Mouse (Mus musculus) naive thymus-derived CD4-positive, alpha-beta T cell, adult 5 months (primary cell): Measurements from ENCODE around the gene Masp1. TPM values are rescaled to one million over a fixed set of nuclear protein-coding genes. Genes with fewer than 3 reads are reported as not detected.

ENCODE experiments used
- polyA plus RNA-seq: library from polyadenylated mRNA; unstranded; fragments of 100-300 nt; shearing (Covaris generic); gene quantifications from one replicate; pipeline ENCODE4 v1.2.1, GENCODE M21; 2017

Gene Masp1
- not detected for polyA plus RNA-seq

GRCm38 (mm10) chr16:23520235-23520871 is at the start of gene Masp1, which contains the start of gene Rtp4:
TSS of gene Masp1 (minus strand) at chr16:23520815.
TSS of gene Rtp4 (plus strand) at chr16:23520291.

GRCm38 (mm10) chr16:23428647-23429319 is 91.8 kb downstream of the Masp1 start, which contains the start of gene Rtp1:
TSS of gene Rtp1 (plus strand) at chr16:23429133.

Other genes with a start within 250 kb of the Masp1 start
- not detected for gene Rtp1, start 91.7 kb downstream of the Masp1 start, polyA plus RNA-seq
- gene Rtp4, start 524 bp downstream of the Masp1 start, polyA plus RNA-seq: 23.9 TPM